Mouse (Mus musculus): ENCODE results near the gene Rbks. TPM values are rescaled to one million over a fixed set of nuclear protein-coding genes. Genes with fewer than 3 reads are reported as not detected.

The Rbks gene
- total and polyA plus RNA-seq, 3 experiments: 2.7 to 4.4 (median 4.3) TPM

DNA sequence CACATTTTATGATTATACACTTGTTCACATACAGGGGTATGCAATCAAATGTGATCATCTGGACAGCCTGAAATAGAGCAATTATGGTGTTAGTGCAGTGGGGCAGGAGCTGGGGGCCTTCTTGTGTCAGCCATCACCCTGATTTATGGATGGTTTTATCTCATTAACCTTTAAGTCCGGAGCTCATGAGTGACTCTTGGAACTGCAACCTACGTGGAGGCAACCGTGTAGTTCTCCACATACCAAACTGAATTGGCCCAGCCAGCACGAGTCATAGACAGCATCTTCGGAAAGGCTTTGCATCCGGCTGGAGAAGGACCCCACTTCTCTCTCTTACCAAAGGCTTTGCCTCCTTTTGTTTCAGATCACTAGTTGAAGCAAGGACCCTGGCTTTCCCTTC is 93.7 kb downstream of the Rbks start:
- WGBS: 88% methylated on average over 6 of the region's 6 CpGs
- no peak for DNase-seq
- Histone ChIP-seq H3K4me3 (no peak overlapping the region), H3K27me3 (ENCODE audit: control insufficient read depth, insufficient read depth, low read length) (no peaks in the 10 kb centered on the region), H3K36me3 (ENCODE audit: control insufficient read depth, insufficient read depth, low read length) (peaks cover 3% of the 10 kb centered on the region; the same call in 1 of the 2 replicates), H3K79me2 (replicated peaks; ENCODE audit: control insufficient read depth, insufficient read depth, low read length) (no peaks in the 10 kb centered on the region), H3K9ac (ENCODE audit: low read depth, low read length) (no peak overlapping the region), H3K4me1 (ENCODE audit: control insufficient read depth, insufficient read depth, low read length) (peaks cover 10% of the 10 kb centered on the region), H3K27ac (no peak overlapping the region)
- intact Hi-C loops (cut with DNase I): no loop called here
- TF ChIP-seq EP300 (IDR thresholded peaks at IDR 0.05; ENCODE audit: insufficient read depth, low read depth, low read length): no peak
- TF ChIP-seq CTCF (IDR thresholded peaks at IDR 0.05): no peak
- no peak for TF ChIP-seq POLR2A (IDR thresholded peaks at IDR 0.05; ENCODE audit: insufficient read depth, low read depth, low read length)

- no peaks in the 10 kb centered on the region for H3K27me3 ChIP-seq (ENCODE audit: control insufficient read depth, insufficient read depth, low read length)
- H3K4me3 ChIP-seq: no peak overlapping the region
- H3K27ac ChIP-seq: peak overlapping the region; percentile 68
- intact Hi-C loops (cut with DNase I): no loop called here
- H3K36me3 ChIP-seq (ENCODE audit: control insufficient read depth, insufficient read depth, low read length): peaks cover 3% of the 10 kb centered on the region; the same call in 1 of the 2 replicates
- TF ChIP-seq POLR2A (IDR thresholded peaks at IDR 0.05; ENCODE audit: insufficient read depth, low read depth, low read length) (peak; percentile 86), CTCF (IDR thresholded peaks at IDR 0.05) (no peak), EP300 (IDR thresholded peaks at IDR 0.05; ENCODE audit: insufficient read depth, low read depth, low read length) (peak; percentile 95)
- H3K9ac ChIP-seq (ENCODE audit: low read depth, low read length): no peak overlapping the region
- H3K4me1 ChIP-seq (ENCODE audit: control insufficient read depth, insufficient read depth, low read length): peaks cover 10% of the 10 kb centered on the region
- 41% methylated on average over 1 of the region's 1 CpGs for WGBS
- H3K79me2 ChIP-seq (replicated peaks; ENCODE audit: control insufficient read depth, insufficient read depth, low read length): no peaks in the 10 kb centered on the region
- DNase-seq: peak; percentile 74 to 87
Measured at GRCm38 (mm10) chr5:31602377-31602776, 95.0 kb downstream of the Rbks start.

DNA sequence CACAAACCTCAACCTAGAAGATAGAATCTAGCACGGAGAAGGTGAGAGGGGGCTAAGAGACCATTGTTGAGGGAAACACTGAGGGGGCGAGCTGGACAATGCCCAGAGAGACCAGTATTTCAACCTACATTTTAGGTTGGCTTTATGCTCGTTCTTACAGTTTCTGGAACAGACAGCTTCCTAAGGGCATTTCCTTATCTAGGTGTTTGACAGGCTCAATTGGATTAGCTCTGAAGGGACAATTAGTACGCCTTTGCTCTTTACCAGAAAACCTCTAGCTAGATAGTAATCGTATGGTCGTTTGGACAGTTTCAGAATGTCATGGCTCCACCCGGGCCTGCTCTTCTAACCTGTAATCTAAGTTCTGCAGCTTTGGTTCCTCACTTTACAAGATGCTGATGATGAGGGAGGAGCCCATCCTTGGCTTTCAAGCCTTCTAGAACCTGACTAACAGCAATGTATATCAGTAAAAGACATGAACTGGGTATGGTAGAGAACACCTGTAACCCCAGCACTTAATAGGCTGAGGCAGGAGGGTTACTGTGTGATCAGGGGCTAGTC is 96.2 kb downstream of the Rbks start:
- no peak for TF ChIP-seq CTCF (IDR thresholded peaks at IDR 0.05)
- Histone ChIP-seq H3K36me3 (ENCODE audit: control insufficient read depth, insufficient read depth, low read length) (peaks cover 3% of the 10 kb centered on the region; the same call in 1 of the 2 replicates), H3K9ac (ENCODE audit: low read depth, low read length) (no peak overlapping the region), H3K27ac (no peak overlapping the region), H3K4me3 (no peak overlapping the region), H3K27me3 (ENCODE audit: control insufficient read depth, insufficient read depth, low read length) (no peaks in the 10 kb centered on the region), H3K4me1 (ENCODE audit: control insufficient read depth, insufficient read depth, low read length) (peaks cover 11% of the 10 kb centered on the region), H3K79me2 (replicated peaks; ENCODE audit: control insufficient read depth, insufficient read depth, low read length) (no peaks in the 10 kb centered on the region)
- no peak for DNase-seq
- WGBS: 82% methylated on average over 7 of the region's 7 CpGs
- intact Hi-C loops (cut with DNase I): no loop called here

- no peaks in the 10 kb centered on the region for H3K79me2 ChIP-seq (replicated peaks; ENCODE audit: control insufficient read depth, insufficient read depth, low read length)
- H3K27ac ChIP-seq: no peak overlapping the region
- intact Hi-C loops (cut with DNase I): no loop called here
- WGBS: 88% methylated on average over 2 of the region's 2 CpGs
- TF ChIP-seq EP300 (IDR thresholded peaks at IDR 0.05; ENCODE audit: insufficient read depth, low read depth, low read length): no peak
- peak; percentile 31 for TF ChIP-seq CTCF (IDR thresholded peaks at IDR 0.05)
- DNase-seq: no peak
- no peaks in the 10 kb centered on the region for H3K27me3 ChIP-seq (ENCODE audit: control insufficient read depth, insufficient read depth, low read length)
- H3K4me1 ChIP-seq (ENCODE audit: control insufficient read depth, insufficient read depth, low read length): peaks cover 12% of the 10 kb centered on the region
- H3K36me3 ChIP-seq (ENCODE audit: control insufficient read depth, insufficient read depth, low read length): peaks cover 3% of the 10 kb centered on the region; the same call in 1 of the 2 replicates
- no peak overlapping the region for H3K4me3 ChIP-seq
- no peak overlapping the region for H3K9ac ChIP-seq (ENCODE audit: low read depth, low read length)
Measured at GRCm38 (mm10) chr5:31599161-31599560, 98.3 kb downstream of the Rbks start.

DNA sequence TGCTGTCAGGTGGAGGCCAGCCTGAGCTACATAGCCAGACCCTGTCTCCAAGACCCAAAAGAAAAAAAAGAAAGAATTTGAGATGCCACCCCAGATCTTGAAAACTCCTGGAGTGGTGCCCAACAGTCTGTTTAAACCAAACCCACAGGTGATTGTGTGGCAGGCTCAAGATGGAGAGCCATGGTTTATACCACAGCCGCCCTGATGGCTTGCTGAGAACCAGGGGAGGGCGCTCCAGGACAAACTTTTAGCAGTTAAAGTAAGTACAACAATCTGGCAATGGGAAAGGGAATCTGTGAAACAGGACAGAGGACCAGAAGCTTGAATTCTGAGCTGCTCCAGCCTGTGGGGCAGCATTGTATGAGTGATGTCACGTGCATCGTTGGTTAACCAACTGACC is 98.8 kb downstream of the Rbks start:
- TF ChIP-seq POLR2A (IDR thresholded peaks at IDR 0.05; ENCODE audit: insufficient read depth, low read depth, low read length) (no peak), CTCF (IDR thresholded peaks at IDR 0.05) (peak; percentile 60), EP300 (IDR thresholded peaks at IDR 0.05; ENCODE audit: insufficient read depth, low read depth, low read length) (no peak)
- no peaks in the 10 kb centered on the region for H3K27me3 ChIP-seq (ENCODE audit: control insufficient read depth, insufficient read depth, low read length)
- DNase-seq: no peak
- no peaks in the 10 kb centered on the region for H3K79me2 ChIP-seq (replicated peaks; ENCODE audit: control insufficient read depth, insufficient read depth, low read length)
- H3K27ac ChIP-seq: no peak overlapping the region
- no peak overlapping the region for H3K4me3 ChIP-seq
- intact Hi-C loops (cut with DNase I): no loop called here
- peaks cover 3% of the 10 kb centered on the region; the same call in 1 of the 2 replicates for H3K36me3 ChIP-seq (ENCODE audit: control insufficient read depth, insufficient read depth, low read length)
- 85% methylated on average over 4 of the region's 4 CpGs for WGBS
- H3K4me1 ChIP-seq (ENCODE audit: control insufficient read depth, insufficient read depth, low read length): peaks cover 12% of the 10 kb centered on the region
- no peak overlapping the region for H3K9ac ChIP-seq (ENCODE audit: low read depth, low read length)

GRCm38 (mm10) chr5:31598121-31598520 is 99.3 kb downstream of the Rbks start:
- 86% methylated on average over 7 of the region's 7 CpGs for WGBS
- intact Hi-C loops (cut with DNase I): no loop called here

More at GRCm38 (mm10) chr5:31598121-31598520, 99.3 kb downstream of the Rbks start:
- DNase-seq: no peak
- H3K36me3 ChIP-seq (ENCODE audit: control insufficient read depth, insufficient read depth, low read length): peaks cover 3% of the 10 kb centered on the region; the same call in 1 of the 2 replicates
- no peak overlapping the region for H3K4me3 ChIP-seq
- no peak overlapping the region for H3K27ac ChIP-seq
- TF ChIP-seq EP300 (IDR thresholded peaks at IDR 0.05; ENCODE audit: insufficient read depth, low read depth, low read length): no peak
- TF ChIP-seq CTCF (IDR thresholded peaks at IDR 0.05): no peak
- no peak for TF ChIP-seq POLR2A (IDR thresholded peaks at IDR 0.05; ENCODE audit: insufficient read depth, low read depth, low read length)
- no peaks in the 10 kb centered on the region for H3K27me3 ChIP-seq (ENCODE audit: control insufficient read depth, insufficient read depth, low read length)
- no peak overlapping the region for H3K9ac ChIP-seq (ENCODE audit: low read depth, low read length)
- H3K4me1 ChIP-seq (ENCODE audit: control insufficient read depth, insufficient read depth, low read length): peaks cover 12% of the 10 kb centered on the region
- no peaks in the 10 kb centered on the region for H3K79me2 ChIP-seq (replicated peaks; ENCODE audit: control insufficient read depth, insufficient read depth, low read length)

All from heart, adult 2 months (tissue).